19 mouse cellular contexts compared by ENCODE assay signal in genomic region chr3:154615304-154615703, GRCm38 (mm10). TPM values are rescaled to one million over a fixed set of nuclear protein-coding genes. Genes with fewer than 3 reads are reported as not detected.
DNase-seq lines count a peak whose midpoint lies in the region; ATAC-seq and TF ChIP-seq lines count a peak whose summit lies in the region.
"Had no signal": no experiment of that assay in that cellular context is flagged by ENCODE, and none has a peak within 500 bp of the region (broad histone marks: within the 10 kb centered on the region; RNA-seq: fewer than 3 reads in every experiment).

No protein-coding gene starts in this region.

- H3K9ac ChIP-seq in midbrain, embryonic 13.5 days (replicated peaks), result no peak overlapping the region
- H3K9ac ChIP-seq in midbrain, embryonic 11.5 days (ENCODE audit: low read length), result no peak overlapping the region
- no peak overlapping the region for H3K9ac ChIP-seq in midbrain, embryonic 15.5 days
- no peak overlapping the region for H3K9ac ChIP-seq in midbrain, postnatal 0 days (replicated peaks; ENCODE audit: low read length, poor library complexity, severe bottlenecking)
- H3K9ac ChIP-seq: embryonic facial prominence, embryonic 12.5 days; forebrain, embryonic 13.5 days; forebrain, embryonic 15.5 days had no signal

- TF ChIP-seq POLR2A in brain, embryonic 14.5 days (IDR thresholded peaks at IDR 0.05; ENCODE audit: borderline replicate concordance, extremely low read depth, insufficient read depth, insufficient read length, poor library complexity, severe bottlenecking), result no peak

- H3K27me3 ChIP-seq in midbrain, embryonic 13.5 days, result no peaks in the 10 kb centered on the region
- no peaks in the 10 kb centered on the region for H3K27me3 ChIP-seq in midbrain, embryonic 11.5 days (ENCODE audit: control insufficient read depth, insufficient read depth, low read length)
- H3K27me3 ChIP-seq in midbrain, embryonic 15.5 days (replicated peaks), result no peaks in the 10 kb centered on the region
- no peaks in the 10 kb centered on the region for H3K27me3 ChIP-seq in midbrain, postnatal 0 days (ENCODE audit: insufficient read depth, low read length)
- H3K27me3 ChIP-seq: embryonic facial prominence, embryonic 12.5 days; forebrain, embryonic 13.5 days; forebrain, embryonic 15.5 days had no signal

- peak; percentile 57; the same call in 1 of the 2 replicates for ATAC-seq in midbrain, embryonic 13.5 days
- no peak for ATAC-seq in midbrain, embryonic 11.5 days (ENCODE audit: low FRiP score)
- peak; percentile 76 for ATAC-seq in midbrain, embryonic 15.5 days (replicated peaks)
- peak; percentile 58 for ATAC-seq in midbrain, postnatal 0 days (ENCODE audit: low FRiP score)
- ATAC-seq: forebrain, embryonic 13.5 days; forebrain, embryonic 15.5 days had no signal

- H3K4me3 ChIP-seq in midbrain, embryonic 13.5 days (replicated peaks), result no peak overlapping the region
- no peak overlapping the region for H3K4me3 ChIP-seq in midbrain, embryonic 11.5 days (ENCODE audit: low read depth, low read length)
- H3K4me3 ChIP-seq in midbrain, embryonic 15.5 days, result no peak overlapping the region
- no peak overlapping the region for H3K4me3 ChIP-seq in midbrain, postnatal 0 days (ENCODE audit: low read depth, low read length)
- H3K4me3 ChIP-seq: embryonic facial prominence, embryonic 10.5 days; embryonic facial prominence, embryonic 12.5 days; forebrain, embryonic 13.5 days; forebrain, embryonic 15.5 days had no signal

- H3K9me3 ChIP-seq in midbrain, embryonic 13.5 days, result no peaks in the 10 kb centered on the region
- no peaks in the 10 kb centered on the region for H3K9me3 ChIP-seq in midbrain, embryonic 11.5 days (ENCODE audit: control insufficient read depth, low read length)
- no peaks in the 10 kb centered on the region for H3K9me3 ChIP-seq in midbrain, embryonic 15.5 days
- H3K9me3 ChIP-seq in midbrain, postnatal 0 days (ENCODE audit: low read length), result no peaks in the 10 kb centered on the region
- H3K9me3 ChIP-seq: embryonic facial prominence, embryonic 10.5 days; embryonic facial prominence, embryonic 12.5 days; forebrain, embryonic 13.5 days; forebrain, embryonic 15.5 days had no signal

- H3K27ac ChIP-seq in midbrain, embryonic 13.5 days, result no peak overlapping the region
- H3K27ac ChIP-seq in midbrain, embryonic 11.5 days (ENCODE audit: low read depth, low read length), result no peak overlapping the region
- no peak overlapping the region for H3K27ac ChIP-seq in midbrain, embryonic 15.5 days
- no peak overlapping the region for H3K27ac ChIP-seq in midbrain, postnatal 0 days (ENCODE audit: low read depth, low read length)
- H3K27ac ChIP-seq: embryonic facial prominence, embryonic 10.5 days; embryonic facial prominence, embryonic 12.5 days; forebrain, embryonic 13.5 days; forebrain, embryonic 15.5 days had no signal

- H3K36me3 ChIP-seq in midbrain, embryonic 13.5 days, result peaks cover 5% of the 10 kb centered on the region; the same call in 1 of the 2 replicates
- no peaks in the 10 kb centered on the region for H3K36me3 ChIP-seq in midbrain, embryonic 11.5 days (ENCODE audit: control insufficient read depth, insufficient read depth, low read length)
- no peaks in the 10 kb centered on the region for H3K36me3 ChIP-seq in midbrain, embryonic 15.5 days (replicated peaks)
- H3K36me3 ChIP-seq in midbrain, postnatal 0 days (ENCODE audit: insufficient read depth, low read length), result no peaks in the 10 kb centered on the region
- H3K36me3 ChIP-seq: forebrain, embryonic 15.5 days had no signal

- TF ChIP-seq CTCF in brain, embryonic 14.5 days (IDR thresholded peaks at IDR 0.05; ENCODE audit: borderline replicate concordance, extremely low read depth, insufficient read depth, insufficient read length), result no peak
- TF ChIP-seq CTCF in midbrain, postnatal 0 days (IDR thresholded peaks at IDR 0.05), result no peak

- 49% methylated on average over 7 of the region's 7 CpGs for WGBS in midbrain, embryonic 13.5 days
- WGBS in midbrain, embryonic 11.5 days, result 42% methylated on average over 7 of the region's 7 CpGs
- WGBS in midbrain, embryonic 15.5 days, result 43% methylated on average over 7 of the region's 7 CpGs
- 53% methylated on average over 7 of the region's 7 CpGs for WGBS in midbrain, postnatal 0 days

- DNase-seq in midbrain, embryonic 11.5 days (ENCODE audit: low spot score, missing footprints), result no peak
- DNase-seq in brain, embryonic 14.5 days (ENCODE audit: low read depth), result peak; percentile 25
- no peak for DNase-seq in midbrain, postnatal 0 days (ENCODE audit: low spot score)
- DNase-seq in layer of hippocampus, postnatal 14 days (ENCODE audit: low spot score in 2 of 2), result no peak
- DNase-seq in right cerebral cortex, adult 2 months (ENCODE audit: low spot score in 2 of 2), result no peak
- DNase-seq: adrenal gland, adult 2 months; adrenal gland, postnatal 10 days; adrenal gland, postnatal 25 days; cerebellum, adult 11-12 months; cerebellum, adult 2 months; cerebellum, adult 9-10 months; cerebellum, postnatal 25 days had no signal

- H3K4me2 ChIP-seq in midbrain, embryonic 13.5 days (replicated peaks), result no peak overlapping the region
- H3K4me2 ChIP-seq in midbrain, embryonic 11.5 days, result no peak overlapping the region
- H3K4me2 ChIP-seq in midbrain, embryonic 15.5 days, result no peak overlapping the region
- no peak overlapping the region for H3K4me2 ChIP-seq in midbrain, postnatal 0 days (ENCODE audit: low read depth, low read length, poor library complexity, severe bottlenecking)
- H3K4me2 ChIP-seq: embryonic facial prominence, embryonic 12.5 days; forebrain, embryonic 13.5 days; forebrain, embryonic 15.5 days had no signal

- no peaks in the 10 kb centered on the region for H3K4me1 ChIP-seq in midbrain, embryonic 13.5 days (replicated peaks)
- H3K4me1 ChIP-seq in midbrain, embryonic 11.5 days (ENCODE audit: control insufficient read depth, insufficient read depth, low read length), result no peaks in the 10 kb centered on the region
- H3K4me1 ChIP-seq in midbrain, embryonic 15.5 days, result no peaks in the 10 kb centered on the region
- 0 out of 2 replicates have a peak, but pooled peaks cover 4% of the 10 kb centered on the region for H3K4me1 ChIP-seq in midbrain, postnatal 0 days (ENCODE audit: insufficient read depth, low read length)
- H3K4me1 ChIP-seq: embryonic facial prominence, embryonic 10.5 days; embryonic facial prominence, embryonic 12.5 days; forebrain, embryonic 13.5 days; forebrain, embryonic 15.5 days had no signal

RNA-seq across cellular contexts. Expression of gene Tyw3, which starts 18.4 kb away (rescaled TPM):
- polyA plus RNA-seq in midbrain, embryonic 13.5 days (2015; fragmentation: Nextera tagmentation; extraction: Ambion mirVana), result 11.3 and 14.5 TPM in 2 replicates
- polyA plus RNA-seq in midbrain, embryonic 11.5 days (2014; fragmentation: Nextera tagmentation; extraction: Ambion mirVana), result 18.4 and 19.0 TPM in 2 replicates
- polyA plus RNA-seq in brain, embryonic 14.5 days (2012; rRNA removed), result 16.5 and 17.6 TPM in 2 replicates
- 12.4 and 14.1 TPM in 2 replicates for polyA plus RNA-seq in midbrain, embryonic 15.5 days (2015; fragmentation: Nextera tagmentation; extraction: Ambion mirVana)
- total RNA-seq in midbrain, postnatal 0 days (2014; rRNA removed), result 6.3 and 10.2 TPM in 2 replicates
- 9.9 and 10.7 TPM in 2 replicates for polyA plus RNA-seq in midbrain, postnatal 0 days (2015; fragmentation: Nextera tagmentation; extraction: Ambion mirVana)
- 10 to 100 TPM; 11.1 to 12.8 TPM for total RNA-seq in layer of hippocampus, postnatal 14 days (2021)

RNA-seq across cellular contexts. Expression of gene Cryz, which starts 18.8 kb away (rescaled TPM):
- polyA plus RNA-seq in midbrain, embryonic 13.5 days (2015; fragmentation: Nextera tagmentation; extraction: Ambion mirVana), result 12.5 and 13.4 TPM in 2 replicates
- polyA plus RNA-seq in midbrain, embryonic 11.5 days (2014; fragmentation: Nextera tagmentation; extraction: Ambion mirVana), result 18.6 and 21.2 TPM in 2 replicates
- 7.6 and 8.1 TPM in 2 replicates for polyA plus RNA-seq in brain, embryonic 14.5 days (2012; rRNA removed)
- polyA plus RNA-seq in midbrain, embryonic 15.5 days (2015; fragmentation: Nextera tagmentation; extraction: Ambion mirVana), result 9.2 and 10.0 TPM in 2 replicates
- total RNA-seq in midbrain, postnatal 0 days (2014; rRNA removed), result 12.0 and 12.6 TPM in 2 replicates
- polyA plus RNA-seq in midbrain, postnatal 0 days (2015; fragmentation: Nextera tagmentation; extraction: Ambion mirVana), result 12.3 and 13.9 TPM in 2 replicates
- 10 to 100 TPM; 14.6 to 20.2 TPM for total RNA-seq in layer of hippocampus, postnatal 14 days (2021)

RNA-seq across cellular contexts. Expression of gene Erich3, which starts 48.4 kb away (rescaled TPM):
- polyA plus RNA-seq in midbrain, embryonic 13.5 days (2015; fragmentation: Nextera tagmentation; extraction: Ambion mirVana), result 2.2 and 2.5 TPM in 2 replicates
- 0.20 and 0.80 TPM in 2 replicates for polyA plus RNA-seq in midbrain, embryonic 11.5 days (2014; fragmentation: Nextera tagmentation; extraction: Ambion mirVana)
- 1.6 and 3.0 TPM in 2 replicates for polyA plus RNA-seq in brain, embryonic 14.5 days (2012; rRNA removed)
- 1.8 and 2.4 TPM in 2 replicates for polyA plus RNA-seq in midbrain, embryonic 15.5 days (2015; fragmentation: Nextera tagmentation; extraction: Ambion mirVana)
- 2.5 and 4.7 TPM in 2 replicates for total RNA-seq in midbrain, postnatal 0 days (2014; rRNA removed)
- polyA plus RNA-seq in midbrain, postnatal 0 days (2015; fragmentation: Nextera tagmentation; extraction: Ambion mirVana), result 3.3 and 3.8 TPM in 2 replicates
- total RNA-seq in layer of hippocampus, postnatal 14 days (2021), result 1 to 10 TPM; 5.3 to 5.4 TPM
- total RNA-seq: MEL had no signal
